Mouse (Mus musculus) erythroblast, embryonic 14.5 days (primary cell): ENCODE measurements around the gene Prss12.

Experiments
- GATA1 ChIP-seq: IDR thresholded peaks from 2 replicates; pipeline ENCODE4 v1.6.1; 2012; ENCODE audit warnings: low read length, inconsistent platforms, mixed read lengths
- TAL1 ChIP-seq: IDR thresholded peaks from 3 replicates; pipeline ENCODE4 v1.6.1; 2012; ENCODE audit warnings: low read length, inconsistent platforms, mixed read lengths

- TF ChIP-seq GATA1 (no peak), TAL1 (no peak)
These were observed 97.0 kb downstream of the Prss12 start for GRCm38 (mm10) chr3:123543585-123544304.
